ENCODE assay signal across 28 mouse cellular contexts in genomic region chr11:57007790-57008189, GRCm38 (mm10). TPM values are rescaled to one million over a fixed set of nuclear protein-coding genes. Genes with fewer than 3 reads are reported as not detected.
A peak's percentile ranks its signal among the peaks of the same experiment; 100 is the strongest.
DNase-seq lines count a peak whose midpoint lies in the region; ATAC-seq lines count a peak whose summit lies in the region.
"Had no signal": no experiment of that assay in that cellular context is flagged by ENCODE, and none has a peak within 500 bp of the region (broad histone marks: within the 10 kb centered on the region; RNA-seq: fewer than 3 reads in every experiment).

No protein-coding gene starts in this region.

- ATAC-seq in heart, embryonic 11.5 days (replicated peaks; ENCODE audit: insufficient number of reproducible peaks, low FRiP score, low TSS enrichment): no peak
- no peak for ATAC-seq in heart, embryonic 14.5 days (ENCODE audit: insufficient number of reproducible peaks, insufficient read depth, low FRiP score, low read depth)
- ATAC-seq in liver, embryonic 11.5 days (replicated peaks; ENCODE audit: low FRiP score): no peak
- ATAC-seq: activated CD4-positive, CD25-positive, alpha-beta regulatory T cell, adult 4 months; forebrain, embryonic 16.5 days; midbrain, embryonic 13.5 days had no signal

- no peak overlapping the region for H3K9ac ChIP-seq in heart, embryonic 11.5 days (ENCODE audit: low read depth, low read length)
- no peak overlapping the region for H3K9ac ChIP-seq in heart, embryonic 14.5 days (ENCODE audit: low read length)
- no peak overlapping the region for H3K9ac ChIP-seq in liver, embryonic 11.5 days (ENCODE audit: low read depth, low read length)
- H3K9ac ChIP-seq: hindbrain, embryonic 14.5 days; limb, embryonic 12.5 days; midbrain, embryonic 13.5 days had no signal

- peaks cover 8% of the 10 kb centered on the region; the same call in 1 of the 2 replicates for H3K27me3 ChIP-seq in heart, embryonic 11.5 days (ENCODE audit: control insufficient read depth, insufficient read depth, low read length)
- H3K27me3 ChIP-seq in heart, embryonic 14.5 days (ENCODE audit: control insufficient read depth, insufficient read depth, low read length): no peaks in the 10 kb centered on the region
- 0 out of 2 replicates have a peak, but pooled peaks cover 2% of the 10 kb centered on the region for H3K27me3 ChIP-seq in liver, embryonic 11.5 days (replicated peaks; ENCODE audit: control insufficient read depth, insufficient read depth, low read length)

- H3K9me3 ChIP-seq in heart, embryonic 11.5 days (replicated peaks; ENCODE audit: control insufficient read depth, low read length): no peaks in the 10 kb centered on the region
- H3K9me3 ChIP-seq in heart, embryonic 14.5 days (ENCODE audit: control insufficient read depth, low read length): no peaks in the 10 kb centered on the region
- H3K9me3 ChIP-seq in liver, embryonic 11.5 days (ENCODE audit: control insufficient read depth, low read length): no peaks in the 10 kb centered on the region
- H3K9me3 ChIP-seq: limb, embryonic 12.5 days; megakaryocyte, embryonic 14.5 days; midbrain, embryonic 13.5 days had no signal

- peak; percentile 29 to 33 for DNase-seq in heart, adult 9 months (ENCODE audit: low spot score in 2 of 2)
- peak; percentile 48 for DNase-seq in NIH3T3 (ENCODE audit: low read depth)
- peak; percentile 6 to 7 for DNase-seq in heart, postnatal 14 days
- no peak for DNase-seq in liver, embryonic 11.5 days (ENCODE audit: low spot score)
- no peak for DNase-seq in urinary bladder, adult 18-20 months (ENCODE audit: low spot score in 2 of 2)
- DNase-seq: adrenal gland, adult 2 months; adrenal gland, postnatal 36 days; cerebellum, adult 18-20 months; cerebellum, postnatal 10 days; gastrocnemius, adult 2 months; kidney, adult 11 months; kidney, postnatal 14 days; lung, postnatal 4 days; thymus, adult 2 months; thymus, postnatal 36 days had no signal

- WGBS in heart, embryonic 11.5 days (ENCODE audit: insufficient replicate concordance): 47% methylated on average over 4 of the region's 4 CpGs
- 19% methylated on average over 4 of the region's 4 CpGs for WGBS in heart, embryonic 14.5 days
- WGBS in liver, embryonic 11.5 days: 73% methylated on average over 4 of the region's 4 CpGs

- no peaks in the 10 kb centered on the region for H3K36me3 ChIP-seq in heart, embryonic 11.5 days (ENCODE audit: control insufficient read depth, insufficient read depth, low read length)
- no peaks in the 10 kb centered on the region for H3K36me3 ChIP-seq in heart, embryonic 14.5 days (ENCODE audit: control insufficient read depth, insufficient read depth, low read length)
- no peaks in the 10 kb centered on the region for H3K36me3 ChIP-seq in liver, embryonic 11.5 days (ENCODE audit: control insufficient read depth, insufficient read depth, low read length)
- H3K36me3 ChIP-seq: limb, embryonic 12.5 days; midbrain, embryonic 13.5 days had no signal

- intact Hi-C loops in heart, postnatal 14 days (cut with DNase I): no loop called here

- H3K4me1 ChIP-seq in heart, embryonic 11.5 days (ENCODE audit: control insufficient read depth, insufficient read depth, low read length): peaks cover 10% of the 10 kb centered on the region
- H3K4me1 ChIP-seq in heart, embryonic 14.5 days (ENCODE audit: control insufficient read depth in 2 of 2, insufficient read depth in 2 of 2, low read length in 2 of 2): peaks cover 24 to 45% of the 10 kb centered on the region in 2 experiments
- H3K4me1 ChIP-seq in liver, embryonic 11.5 days (replicated peaks; ENCODE audit: control insufficient read depth, insufficient read depth, low read length): no peaks in the 10 kb centered on the region
- H3K4me1 ChIP-seq: megakaryocyte, embryonic 14.5 days had no signal

- no peak overlapping the region for H3K4me2 ChIP-seq in heart, embryonic 11.5 days
- H3K4me2 ChIP-seq in heart, embryonic 14.5 days (ENCODE audit: low read length): peak overlapping the region; percentile 11; the same call in 1 of the 2 replicates
- H3K4me2 ChIP-seq in liver, embryonic 11.5 days: no peak overlapping the region
- H3K4me2 ChIP-seq: hindbrain, embryonic 14.5 days; limb, embryonic 12.5 days; midbrain, embryonic 13.5 days had no signal

- H3K4me3 ChIP-seq in heart, embryonic 11.5 days (ENCODE audit: low read depth, low read length): no peak overlapping the region
- H3K4me3 ChIP-seq in heart, embryonic 14.5 days (ENCODE audit: control insufficient read depth in 1 of 2, insufficient read depth in 1 of 2, low read depth in 1 of 2, low read length in 2 of 2): no peak overlapping the region
- H3K4me3 ChIP-seq in liver, embryonic 11.5 days (ENCODE audit: low read depth, low read length): no peak overlapping the region
- H3K4me3 ChIP-seq: erythroblast, embryonic 14.5 days; gastrocnemius, adult 2 months; limb, embryonic 12.5 days; megakaryocyte, embryonic 14.5 days; midbrain, embryonic 13.5 days had no signal

- no peak overlapping the region for H3K27ac ChIP-seq in heart, embryonic 11.5 days (ENCODE audit: low read depth, low read length)
- peak overlapping the region; percentile 46 to 59; a peak in 3 of 4 replicates for H3K27ac ChIP-seq in heart, embryonic 14.5 days (replicated peaks in 1 of 2; ENCODE audit: control insufficient read depth in 1 of 2, insufficient read depth in 1 of 2, low read depth in 2 of 2, low read length in 2 of 2)
- H3K27ac ChIP-seq in liver, embryonic 11.5 days (ENCODE audit: low read depth, low read length): no peak overlapping the region
- H3K27ac ChIP-seq: gastrocnemius, adult 2 months; hindbrain, embryonic 14.5 days; limb, embryonic 12.5 days; midbrain, embryonic 13.5 days had no signal

RNA-seq across cellular contexts. Expression of gene Gria1, which starts 3.4 kb away (rescaled TPM):
- 1.1 and 1.4 TPM in 2 replicates for polyA plus RNA-seq in heart, embryonic 11.5 days (2014; fragmentation: Nextera tagmentation; extraction: Ambion mirVana)
- 5.8 and 5.9 TPM in 2 replicates for polyA plus RNA-seq in heart, embryonic 14.5 days (2014; fragmentation: Nextera tagmentation; extraction: Ambion mirVana)
- total RNA-seq in heart, postnatal 14 days (2021): under 1 TPM; 0.10 to 0.22 TPM
- polyA plus RNA-seq in liver, embryonic 11.5 days (2014; fragmentation: Nextera tagmentation; extraction: Ambion mirVana): 0.38 and 0.66 TPM in 2 replicates
- total RNA-seq: common myeloid progenitor, adult 5-6 weeks; hematopoietic stem cell, adult 5-6 weeks; monocyte, adult 5-6 weeks had no signal
- polyA plus RNA-seq: activated CD4-positive, CD25-positive, alpha-beta regulatory T cell, adult 4 months; erythroblast, embryonic 14.5 days; liver, adult 2 months had no signal

Comparison
In these comparisons a context has a peak if more than half of its experiments do, and no peak if none do; other contexts are left out.
1. H3K27ac ChIP-seq: peak in heart, embryonic 14.5 days (2 of 2); none in heart, embryonic 11.5 days (single experiment) and liver, embryonic 11.5 days (single experiment).
2. DNase-seq: peak in heart, adult 9 months (2 of 2), NIH3T3 (single experiment) and heart, postnatal 14 days (2 of 2); none in liver, embryonic 11.5 days (single experiment) and urinary bladder, adult 18-20 months (0 of 2).